Mouse (Mus musculus) stomach, embryonic 16.5 days (tissue): ENCODE results near the gene Rrbp1. TPM values are rescaled to one million over a fixed set of nuclear protein-coding genes. Genes with fewer than 3 reads are reported as not detected.

Experiments used
- ATAC-seq: fragments of 200-750 bp; cut with Nextera tagmentation; 2 replicates; pipeline ENCODE4 v1.8.0; 2017; ENCODE audit warnings: moderate number of reproducible peaks, moderate TSS enrichment; ENCODE audit not compliant: insufficient read depth, low FRiP score
- H3K27ac ChIP-seq: fragments of 300-500 bp; sonication (generic); 2 replicates; pipeline ENCODE4 v1.5.1; 2014; ENCODE audit warnings: low read length
- H3K27me3 ChIP-seq: fragments of 300-500 bp; sonication (generic); 2 replicates; pipeline ENCODE4 v1.6.1; 2014; ENCODE audit warnings: low read length, control low read depth, mixed read lengths; ENCODE audit not compliant: control insufficient read depth, insufficient read depth
- H3K36me3 ChIP-seq: fragments of 300-500 bp; sonication (generic); 2 replicates; pipeline ENCODE4 v1.6.1; 2014; ENCODE audit warnings: low read length; ENCODE audit not compliant: control insufficient read depth, insufficient read depth
- H3K4me1 ChIP-seq: fragments of 300-500 bp; sonication (generic); 2 replicates; pipeline ENCODE4 v1.6.1; 2014; ENCODE audit warnings: low read length, control low read depth, mixed read lengths; ENCODE audit not compliant: control insufficient read depth, insufficient read depth
- H3K4me2 ChIP-seq: fragments of 300-500 bp; sonication (generic); 2 replicates; pipeline ENCODE4 v1.6.1; 2014; ENCODE audit warnings: low read depth, low read length, mixed read lengths
- H3K4me3 ChIP-seq: fragments of 300-500 bp; sonication (generic); replicated peaks from 2 replicates; pipeline ENCODE4 v1.5.1; 2014; ENCODE audit warnings: mild to moderate bottlenecking, low read length
- H3K9ac ChIP-seq: fragments of 300-500 bp; sonication (generic); 2 replicates; pipeline ENCODE4 v1.6.1; 2014; ENCODE audit warnings: low read length
- H3K9me3 ChIP-seq: fragments of 300-500 bp; sonication (generic); replicated peaks from 2 replicates; pipeline ENCODE4 v1.6.1; 2016; ENCODE audit warnings: low read length, control low read depth; ENCODE audit not compliant: control insufficient read depth
- WGBS: fragments of 180-500 bp; shearing (Covaris S2); extraction: QIAGEN DNeasy Blood & Tissue Kit; methylation state at CpG from one replicate; pipeline ENCODE4 v1.1.7; 2014; 5-methylcytosine and 5-hydroxymethylcytosine counted together
- polyA plus RNA-seq: library from polyadenylated mRNA; unstranded; fragments of >200 nt; fragmentation: Nextera tagmentation; extraction: Ambion mirVana; gene quantifications from 2 replicates; pipeline ENCODE4 v1.2.1, GENCODE M21; 2015

Rrbp1 gene
- polyA plus RNA-seq, 1 experiment from 2014 or later, result 115 TPM

GRCm38 (mm10) chr2:143940406-143940805 is 70.7 kb downstream of the Rrbp1 start:
- no peaks in the 10 kb centered on the region for H3K27me3 ChIP-seq
- no peaks in the 10 kb centered on the region for H3K9me3 ChIP-seq
- WGBS, result 82% methylated on average over 5 of the region's 5 CpGs
- H3K4me1 ChIP-seq, result peaks cover 5% of the 10 kb centered on the region; the same call in 1 of the 2 replicates
- no peak overlapping the region for H3K4me3 ChIP-seq
- no peak overlapping the region for H3K9ac ChIP-seq
- no peak overlapping the region for H3K4me2 ChIP-seq
- peaks cover 31% of the 10 kb centered on the region for H3K36me3 ChIP-seq
- H3K27ac ChIP-seq, result no peak overlapping the region
- ATAC-seq, result no peak

- 62% methylated on average over 2 of the region's 2 CpGs for WGBS
- no peak overlapping the region for H3K9ac ChIP-seq
- no peak overlapping the region for H3K4me3 ChIP-seq
- H3K9me3 ChIP-seq, result no peaks in the 10 kb centered on the region
- no peak overlapping the region for H3K27ac ChIP-seq
- no peak for ATAC-seq
- peaks cover 18% of the 10 kb centered on the region for H3K36me3 ChIP-seq
- H3K4me2 ChIP-seq, result no peak overlapping the region
- no peaks in the 10 kb centered on the region for H3K27me3 ChIP-seq
- H3K4me1 ChIP-seq, result peaks cover 8% of the 10 kb centered on the region
These were observed 73.2 kb downstream of the Rrbp1 start for GRCm38 (mm10) chr2:143937861-143938260.

GRCm38 (mm10) chr2:143934439-143934838 is 76.6 kb downstream of the Rrbp1 start:
- H3K9me3 ChIP-seq, result no peaks in the 10 kb centered on the region
- WGBS, result 85% methylated on average over 8 of the region's 8 CpGs
- H3K9ac ChIP-seq, result no peak overlapping the region
- H3K4me2 ChIP-seq, result no peak overlapping the region
- no peak overlapping the region for H3K27ac ChIP-seq
- H3K4me3 ChIP-seq, result no peak overlapping the region
- no peaks in the 10 kb centered on the region for H3K27me3 ChIP-seq
- ATAC-seq, result no peak
- peaks cover 4% of the 10 kb centered on the region for H3K36me3 ChIP-seq
- H3K4me1 ChIP-seq, result peaks cover 17% of the 10 kb centered on the region

GRCm38 (mm10) chr2:143933516-143933915 is 77.5 kb downstream of the Rrbp1 start:
- ATAC-seq, result no peak
- Histone ChIP-seq H3K36me3 (peaks cover 3% of the 10 kb centered on the region; the same call in 1 of the 2 replicates), H3K4me1 (peaks cover 19% of the 10 kb centered on the region), H3K27ac (no peak overlapping the region), H3K27me3 (no peaks in the 10 kb centered on the region), H3K9ac (no peak overlapping the region), H3K4me2 (no peak overlapping the region), H3K9me3 (no peaks in the 10 kb centered on the region), H3K4me3 (no peak overlapping the region)
- WGBS, result 86% methylated on average over 5 of the region's 5 CpGs

DNA sequence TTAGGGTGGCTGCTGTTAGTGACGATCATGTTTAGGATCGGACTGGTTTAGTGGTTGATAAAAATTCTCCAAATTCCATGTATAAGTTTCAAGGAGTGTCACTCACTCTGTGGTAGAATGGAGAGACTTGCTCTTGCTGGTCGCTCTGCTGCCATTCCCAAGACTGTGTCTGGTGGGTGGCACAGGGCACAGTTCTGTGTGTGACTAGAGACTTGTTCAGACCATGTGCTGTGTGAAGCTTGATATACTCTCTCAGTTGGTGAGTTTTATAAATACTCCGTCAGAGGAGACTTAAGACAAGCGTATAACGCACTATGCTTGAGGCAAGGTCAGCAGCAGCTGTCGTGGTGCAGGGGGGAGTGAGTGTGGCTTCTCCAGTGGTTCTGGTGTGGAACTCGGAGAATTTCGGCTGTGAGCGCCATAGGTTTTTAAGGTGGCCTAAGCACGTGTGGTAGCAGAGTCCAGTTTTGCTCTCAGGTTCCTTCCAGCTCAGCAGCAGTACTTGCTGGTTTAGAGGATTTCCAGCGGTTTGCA is 78.7 kb downstream of the Rrbp1 start:
- peaks cover 3% of the 10 kb centered on the region; the same call in 1 of the 2 replicates for H3K36me3 ChIP-seq
- no peaks in the 10 kb centered on the region for H3K27me3 ChIP-seq
- ATAC-seq, result no peak
- H3K9me3 ChIP-seq, result no peaks in the 10 kb centered on the region
- H3K4me1 ChIP-seq, result peaks cover 22% of the 10 kb centered on the region
- H3K4me2 ChIP-seq, result no peak overlapping the region
- no peak overlapping the region for H3K27ac ChIP-seq
- H3K4me3 ChIP-seq, result no peak overlapping the region
- no peak overlapping the region for H3K9ac ChIP-seq
- WGBS, result 62% methylated on average over 12 of the region's 12 CpGs

- 42% methylated on average over 3 of the region's 3 CpGs for WGBS
- no peak overlapping the region for H3K9ac ChIP-seq
- no peak for ATAC-seq
- no peaks in the 10 kb centered on the region for H3K9me3 ChIP-seq
- H3K4me3 ChIP-seq, result no peak overlapping the region
- no peak overlapping the region for H3K4me2 ChIP-seq
- H3K27ac ChIP-seq, result no peak overlapping the region
- H3K4me1 ChIP-seq, result peaks cover 17% of the 10 kb centered on the region
- no peaks in the 10 kb centered on the region for H3K27me3 ChIP-seq
- H3K36me3 ChIP-seq, result peaks cover 3% of the 10 kb centered on the region; the same call in 1 of the 2 replicates
These were observed 81.3 kb downstream of the Rrbp1 start for GRCm38 (mm10) chr2:143929607-143930311.

- Histone ChIP-seq H3K27me3 (no peaks in the 10 kb centered on the region), H3K9ac (no peak overlapping the region), H3K4me2 (no peak overlapping the region), H3K36me3 (no peaks in the 10 kb centered on the region), H3K9me3 (no peaks in the 10 kb centered on the region), H3K4me1 (peaks cover 24% of the 10 kb centered on the region), H3K4me3 (no peak overlapping the region), H3K27ac (no peak overlapping the region)
- 89% methylated on average over 6 of the region's 6 CpGs for WGBS
- no peak for ATAC-seq
These were observed 85.2 kb downstream of the Rrbp1 start for GRCm38 (mm10) chr2:143925826-143926225.

DNA sequence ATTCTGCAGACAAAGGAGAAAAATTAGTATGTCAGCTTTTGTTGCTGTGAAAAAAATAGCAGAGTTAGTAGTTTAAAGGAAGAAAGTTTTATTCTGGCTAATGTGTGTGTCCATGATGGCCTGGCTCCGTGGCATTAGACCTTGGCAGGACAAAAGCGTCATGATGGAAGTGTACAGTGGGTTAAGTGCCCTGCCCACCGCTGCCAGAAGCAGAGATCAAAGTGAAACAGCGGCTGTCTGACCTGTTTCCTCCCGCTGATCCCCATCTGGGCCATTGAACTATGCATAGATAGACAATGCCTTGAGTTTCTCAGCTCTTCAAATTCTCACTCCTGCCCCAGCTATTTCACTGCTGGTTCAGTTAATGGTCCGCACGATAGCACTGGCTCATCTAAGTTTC is 87.0 kb downstream of the Rrbp1 start:
- no peaks in the 10 kb centered on the region for H3K36me3 ChIP-seq
- peaks cover 21% of the 10 kb centered on the region for H3K4me1 ChIP-seq
- H3K9ac ChIP-seq, result no peak overlapping the region
- H3K27me3 ChIP-seq, result no peaks in the 10 kb centered on the region
- no peak for ATAC-seq
- no peak overlapping the region for H3K4me3 ChIP-seq
- H3K4me2 ChIP-seq, result no peak overlapping the region
- 47% methylated on average over 7 of the region's 7 CpGs for WGBS
- H3K9me3 ChIP-seq, result no peaks in the 10 kb centered on the region
- no peak overlapping the region for H3K27ac ChIP-seq

GRCm38 (mm10) chr2:143918831-143919502 is 92.1 kb downstream of the Rrbp1 start:
- H3K36me3 ChIP-seq, result no peaks in the 10 kb centered on the region
- ATAC-seq, result no peak
- H3K9ac ChIP-seq, result no peak overlapping the region
- peak overlapping the region; percentile 61 for H3K4me2 ChIP-seq
- WGBS, result 45% methylated on average over 4 of the region's 4 CpGs
- H3K27ac ChIP-seq, result no peak overlapping the region
- H3K4me3 ChIP-seq, result no peak overlapping the region
- peaks cover 29% of the 10 kb centered on the region for H3K4me1 ChIP-seq
- no peaks in the 10 kb centered on the region for H3K27me3 ChIP-seq
- H3K9me3 ChIP-seq, result no peaks in the 10 kb centered on the region
